Mouse (Mus musculus) testis, adult 2 months (tissue): ENCODE results near the gene Rnh1. TPM values are rescaled to one million over a fixed set of nuclear protein-coding genes. Genes with fewer than 3 reads are reported as not detected.
A peak's percentile ranks its signal among the peaks of the same experiment; 100 is the strongest.

Source experiments
- H3K27ac ChIP-seq: fragments of 200-500 bp; 2 replicates; pipeline ENCODE4 v1.5.1; 2012; ENCODE audit warnings: low read depth, low read length; ENCODE audit not compliant: control insufficient read depth, insufficient read depth
- H3K27me3 ChIP-seq: fragments of 200-500 bp; 2 replicates; pipeline ENCODE4 v1.6.1; 2012; ENCODE audit warnings: mild to moderate bottlenecking, low read length, moderate library complexity; ENCODE audit not compliant: control insufficient read depth, insufficient read depth
- H3K36me3 ChIP-seq: fragments of 200-500 bp; 2 replicates; pipeline ENCODE4 v1.6.1; 2012; ENCODE audit warnings: mild to moderate bottlenecking, low read length; ENCODE audit not compliant: control insufficient read depth, insufficient read depth
- H3K4me1 ChIP-seq: fragments of 200-500 bp; 2 replicates; pipeline ENCODE4 v1.6.1; 2012; ENCODE audit warnings: low read length; ENCODE audit not compliant: control insufficient read depth, insufficient read depth
- H3K4me3 ChIP-seq: fragments of 200-500 bp; 2 replicates; pipeline ENCODE4 v1.5.1; 2012; ENCODE audit warnings: low read depth, mild to moderate bottlenecking, low read length, moderate library complexity, mixed read lengths; ENCODE audit not compliant: control insufficient read depth
- CTCF ChIP-seq: fragments of 200-500 bp; IDR thresholded peaks from 2 replicates; pipeline ENCODE4 v1.5.1; 2012; ENCODE audit warnings: low read depth, mild to moderate bottlenecking, inconsistent platforms, low read length, moderate library complexity; ENCODE audit not compliant: control insufficient read depth, insufficient read depth, insufficient replicate concordance
- POLR2A ChIP-seq: fragments of 200-500 bp; IDR thresholded peaks from 2 replicates; pipeline ENCODE4 v1.6.1; 2012; ENCODE audit warnings: low read depth, mild to moderate bottlenecking, inconsistent platforms, low read length, moderate library complexity; ENCODE audit not compliant: control insufficient read depth
- polyA plus RNA-seq: library from polyadenylated mRNA; depleted of rRNA; stranded (reverse); fragments of >200 nt; gene quantifications from 2 replicates; pipeline ENCODE4 v1.2.3, GENCODE M21; 2012

Gene Rnh1
- polyA plus RNA-seq, 1 experiment = 16.6 TPM

DNA sequence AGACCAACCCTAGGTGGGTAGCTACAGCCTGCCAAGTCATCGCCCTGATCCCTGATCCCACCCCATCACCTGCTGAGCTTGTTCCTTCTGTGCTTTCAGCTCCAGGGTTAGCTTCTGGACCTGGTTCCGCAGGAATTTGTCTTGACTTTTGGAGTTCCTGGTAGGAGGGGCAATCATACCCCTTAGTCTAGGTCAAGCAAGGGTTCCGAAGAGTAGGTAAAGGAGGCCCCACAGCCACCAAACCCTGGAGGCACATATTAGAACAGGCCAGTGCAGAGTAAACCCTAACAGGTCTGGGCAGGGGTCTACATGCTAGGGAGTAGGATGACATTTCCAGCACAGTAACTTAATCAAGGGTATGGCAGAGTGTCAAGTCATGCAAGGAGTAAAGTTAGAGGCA, 40.5 kb upstream of the Rnh1 start:
- Histone ChIP-seq H3K4me1 (peaks cover 19% of the 10 kb centered on the region), H3K4me3 (peak overlapping the region; percentile 86), H3K27ac (no peak overlapping the region), H3K27me3 (no peaks in the 10 kb centered on the region), H3K36me3 (no peaks in the 10 kb centered on the region)
- TF ChIP-seq POLR2A (no peak), CTCF (no peak)

DNA sequence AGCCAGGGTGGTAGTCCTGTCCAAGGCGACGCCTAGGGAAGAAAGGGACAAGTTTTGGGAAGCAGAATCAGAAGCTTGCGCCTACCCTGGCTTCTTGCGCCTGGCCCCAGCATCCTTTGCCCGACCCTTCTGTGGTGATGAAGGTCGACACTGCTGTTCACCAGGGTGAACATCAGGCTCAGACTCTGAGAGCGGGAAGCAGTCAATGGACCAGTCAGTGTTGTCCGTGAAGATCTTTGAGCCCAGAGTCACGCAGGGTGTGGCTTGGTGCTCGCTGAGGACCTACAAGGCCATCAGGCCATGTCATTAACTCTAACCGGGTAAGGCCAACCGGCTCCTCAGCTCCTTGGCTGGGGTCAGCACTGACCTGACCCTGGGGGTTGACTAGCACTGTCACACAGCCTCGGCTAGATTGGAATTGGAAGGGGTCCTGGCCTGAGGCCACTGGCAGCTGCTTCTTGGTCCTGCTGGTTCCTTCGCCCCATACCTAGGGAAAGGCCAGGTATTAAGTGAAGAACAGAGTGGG, 38.0 kb upstream of the Rnh1 start:
- TF ChIP-seq CTCF (no peak), POLR2A (no peak)
- Histone ChIP-seq H3K27ac (no peak overlapping the region), H3K4me1 (peaks cover 9% of the 10 kb centered on the region), H3K4me3 (no peak overlapping the region), H3K36me3 (no peaks in the 10 kb centered on the region), H3K27me3 (no peaks in the 10 kb centered on the region)

DNA sequence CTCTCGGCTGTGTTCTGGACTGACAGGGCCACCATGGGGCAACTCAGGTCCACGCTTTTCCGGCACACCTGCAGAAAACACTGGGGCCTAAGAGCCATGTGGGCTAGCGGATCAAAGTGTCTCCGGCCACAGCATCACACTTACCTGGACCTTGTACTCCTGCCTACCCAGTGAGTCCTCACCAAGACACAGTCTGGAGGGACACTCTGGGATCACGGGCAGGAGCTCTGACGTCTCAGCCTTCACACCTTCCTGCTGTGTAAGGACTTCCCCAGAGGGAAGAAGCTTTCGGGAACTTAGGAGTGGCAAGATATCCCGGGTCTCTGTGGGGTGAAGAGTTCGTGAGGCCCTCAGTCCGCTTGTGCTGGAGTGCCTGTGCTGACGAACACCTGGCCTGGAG, 37.5 kb upstream of the Rnh1 start:
- TF ChIP-seq CTCF = no peak
- TF ChIP-seq POLR2A = no peak
- no peak overlapping the region for H3K27ac ChIP-seq
- H3K4me1 ChIP-seq = peaks cover 5% of the 10 kb centered on the region
- no peak overlapping the region for H3K4me3 ChIP-seq
- no peaks in the 10 kb centered on the region for H3K27me3 ChIP-seq
- H3K36me3 ChIP-seq = no peaks in the 10 kb centered on the region

DNA sequence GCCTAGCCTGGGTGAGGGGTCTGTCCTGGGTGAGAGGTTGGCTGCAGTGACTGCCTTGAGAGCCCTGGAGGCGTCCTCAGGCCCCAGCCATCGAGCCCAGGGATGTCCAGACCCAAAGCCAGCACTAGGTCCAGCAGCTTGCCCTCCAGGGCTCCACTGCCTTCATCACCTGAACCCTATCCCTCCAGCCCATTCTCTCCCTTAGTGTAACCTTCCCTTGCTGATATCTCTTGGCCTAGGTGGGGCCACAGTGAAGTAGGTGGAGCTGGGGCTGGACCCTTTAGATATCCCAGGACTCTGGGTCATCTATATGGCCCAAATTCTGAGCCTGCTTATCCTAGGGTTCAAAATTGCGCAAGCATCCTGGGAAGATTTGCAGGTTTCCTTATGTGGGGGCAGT, 36.9 kb upstream of the Rnh1 start:
- H3K27me3 ChIP-seq = no peaks in the 10 kb centered on the region
- no peak overlapping the region for H3K4me3 ChIP-seq
- no peaks in the 10 kb centered on the region; the same call in 1 of the 2 replicates for H3K4me1 ChIP-seq
- TF ChIP-seq POLR2A (no peak), CTCF (no peak)
- H3K27ac ChIP-seq = no peak overlapping the region
- no peaks in the 10 kb centered on the region for H3K36me3 ChIP-seq

DNA sequence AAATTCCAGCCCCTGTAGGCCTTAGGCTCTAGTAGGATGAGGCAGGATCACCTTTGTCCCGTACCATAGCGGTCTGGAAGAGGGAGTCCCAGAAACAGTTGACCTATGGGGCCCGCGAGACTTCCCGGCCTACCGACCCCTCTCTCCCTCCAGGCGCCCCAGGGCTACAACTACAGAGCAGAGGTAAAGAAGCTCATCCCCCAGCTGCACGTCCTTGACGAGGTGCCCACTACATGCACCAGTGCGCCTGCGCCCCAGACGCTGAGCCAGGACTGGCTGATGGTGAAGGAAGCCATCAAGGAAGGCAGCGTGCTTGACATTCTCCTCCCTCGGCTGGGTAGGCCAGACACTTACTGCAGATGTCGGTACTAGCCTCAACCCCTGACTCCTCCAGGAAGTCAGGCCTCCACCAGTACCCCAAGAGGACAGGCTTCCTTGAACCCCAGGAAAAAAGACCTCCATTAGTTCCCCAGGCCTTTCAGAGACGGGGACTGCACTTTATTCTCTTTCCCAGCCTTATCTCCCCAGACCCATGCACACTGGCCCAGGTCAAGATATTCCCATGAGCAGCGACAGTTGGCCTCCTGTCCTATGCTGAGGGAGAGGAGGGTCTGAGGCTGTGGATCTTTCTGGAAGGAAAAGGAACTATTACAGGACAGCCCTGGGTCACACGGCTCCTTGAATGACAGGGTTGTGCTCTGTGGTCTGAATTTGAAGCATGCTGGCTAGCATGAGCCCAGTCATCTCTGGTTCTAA, 33.7 kb upstream of the Rnh1 start:
- Histone ChIP-seq H3K27ac (no peak overlapping the region), H3K4me1 (no peaks in the 10 kb centered on the region), H3K4me3 (no peak overlapping the region), H3K36me3 (no peaks in the 10 kb centered on the region), H3K27me3 (no peaks in the 10 kb centered on the region)
- TF ChIP-seq POLR2A = no peak
- no peak for TF ChIP-seq CTCF

DNA sequence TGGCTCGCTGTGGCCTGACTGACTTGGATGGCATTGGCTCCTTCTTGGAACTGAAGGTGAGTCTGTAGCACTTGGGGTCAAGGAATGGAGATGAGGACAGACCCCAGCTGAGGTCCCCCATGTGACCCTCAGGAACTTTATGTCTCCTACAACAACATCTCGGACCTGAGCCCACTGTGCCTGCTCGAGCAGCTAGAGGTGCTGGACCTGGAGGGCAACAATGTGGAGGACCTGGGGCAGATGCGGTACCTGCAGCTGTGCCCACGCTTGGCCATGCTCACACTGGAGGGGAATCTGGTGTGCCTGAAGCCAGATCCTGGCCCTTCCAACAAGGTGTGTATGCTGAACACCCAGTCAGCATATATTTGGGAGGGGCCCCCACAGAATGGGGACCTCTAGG, 32.8 kb upstream of the Rnh1 start:
- no peaks in the 10 kb centered on the region; the same call in 1 of the 2 replicates for H3K36me3 ChIP-seq
- H3K27me3 ChIP-seq = no peaks in the 10 kb centered on the region
- H3K4me1 ChIP-seq = no peaks in the 10 kb centered on the region
- H3K27ac ChIP-seq = no peak overlapping the region
- no peak for TF ChIP-seq POLR2A
- no peak for TF ChIP-seq CTCF
- H3K4me3 ChIP-seq = no peak overlapping the region

DNA sequence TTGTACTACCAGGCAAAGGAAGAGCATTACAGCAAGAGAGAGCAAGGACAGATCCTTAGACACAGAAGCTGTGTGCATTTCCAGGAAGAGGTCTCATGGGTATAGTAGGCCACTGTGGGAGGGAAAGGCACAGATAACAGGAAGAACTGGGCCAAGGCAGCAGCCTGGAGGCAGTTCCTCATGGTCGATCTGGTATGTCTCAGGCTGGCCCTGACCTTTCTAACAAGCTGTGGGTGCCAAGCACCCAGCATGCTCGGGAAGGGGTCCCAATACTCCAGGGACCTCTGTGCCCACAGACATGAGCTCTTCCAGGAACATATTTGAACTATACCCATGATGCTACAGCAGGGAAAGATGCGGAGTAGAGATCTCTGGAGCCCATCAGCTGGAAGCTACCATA, 31.9 kb upstream of the Rnh1 start:
- no peaks in the 10 kb centered on the region for H3K4me1 ChIP-seq
- H3K27me3 ChIP-seq = no peaks in the 10 kb centered on the region
- TF ChIP-seq CTCF (no peak), POLR2A (no peak)
- H3K36me3 ChIP-seq = no peaks in the 10 kb centered on the region; the same call in 1 of the 2 replicates
- no peak overlapping the region for H3K4me3 ChIP-seq
- no peak overlapping the region for H3K27ac ChIP-seq
